Mouse (Mus musculus): ENCODE data around the gene A2m. TPM values are rescaled to one million over a fixed set of nuclear protein-coding genes. Genes with fewer than 3 reads are reported as not detected.

A2m gene
- polyA plus RNA-seq, 1 experiment, result not detected

- Histone ChIP-seq H3K4me3 (ENCODE audit: low read depth, low read length) (no peak overlapping the region), H3K36me3 (ENCODE audit: control insufficient read depth, insufficient read depth, low read length) (no peaks in the 10 kb centered on the region), H3K27ac (ENCODE audit: insufficient read depth, low read depth, low read length) (no peak overlapping the region), H3K27me3 (ENCODE audit: control insufficient read depth, insufficient read depth, low read length) (no peaks in the 10 kb centered on the region), H3K4me1 (ENCODE audit: control insufficient read depth, insufficient read depth, insufficient read length, low read length) (no peaks in the 10 kb centered on the region)
- TF ChIP-seq CTCF (IDR thresholded peaks at IDR 0.05; ENCODE audit: extremely low read depth, insufficient read length, insufficient replicate concordance, low read depth, low read length), result no peak
- no peak for TF ChIP-seq POLR2A (IDR thresholded peaks at IDR 0.05; ENCODE audit: low read depth, low read length)
- WGBS, result 19% methylated on average over 12 of the region's 12 CpGs
Observed at GRCm38 (mm10) chr6:121635878-121636371, 749 bp downstream of the A2m start.

- no peak overlapping the region for H3K27ac ChIP-seq (ENCODE audit: insufficient read depth, low read depth, low read length)
- WGBS, result 79% methylated on average over 11 of the region's 11 CpGs
- H3K4me3 ChIP-seq (ENCODE audit: low read depth, low read length), result no peak overlapping the region
- TF ChIP-seq CTCF (IDR thresholded peaks at IDR 0.05; ENCODE audit: extremely low read depth, insufficient read length, insufficient replicate concordance, low read depth, low read length), result no peak
- TF ChIP-seq POLR2A (IDR thresholded peaks at IDR 0.05; ENCODE audit: low read depth, low read length), result no peak
- no peaks in the 10 kb centered on the region for H3K36me3 ChIP-seq (ENCODE audit: control insufficient read depth, insufficient read depth, low read length)
- H3K27me3 ChIP-seq (ENCODE audit: control insufficient read depth, insufficient read depth, low read length), result no peaks in the 10 kb centered on the region
- no peaks in the 10 kb centered on the region for H3K4me1 ChIP-seq (ENCODE audit: control insufficient read depth, insufficient read depth, insufficient read length, low read length)
Observed at GRCm38 (mm10) chr6:121648499-121648898, 13.3 kb downstream of the A2m start.

Other genes starting within 250 kb of the A2m start
- 0.23 and 0.24 TPM in 2 replicates for gene Iqsec3, start 161.7 kb upstream of the A2m start, polyA plus RNA-seq (2012; rRNA removed)
- 0.01 TPM in 1 of 2 replicates, not detected in the other for gene Gm7298, start 97.6 kb downstream of the A2m start, polyA plus RNA-seq (2012; rRNA removed)
- 0.03 TPM in 1 of 2 replicates, not detected in the other for gene Mug1, start 203.2 kb downstream of the A2m start, polyA plus RNA-seq (2012; rRNA removed)